Mouse (Mus musculus): ENCODE measurements around the gene Pygm. TPM values are rescaled to one million over a fixed set of nuclear protein-coding genes. Genes with fewer than 3 reads are reported as not detected.
A peak's percentile ranks its signal among the peaks of the same experiment; 100 is the strongest.

Gene Pygm
- polyA plus RNA-seq, 1 experiment from 2014 or later = 2.3 TPM

GRCm38 (mm10) chr19:6376643-6377042, 7.6 kb upstream of the Pygm start:
- Histone ChIP-seq H3K27me3 (no peaks in the 10 kb centered on the region), H3K9me3 (no peaks in the 10 kb centered on the region), H3K4me1 (no peaks in the 10 kb centered on the region), H3K9ac (replicated peaks) (no peak overlapping the region), H3K4me2 (replicated peaks) (no peak overlapping the region), H3K4me3 (no peak overlapping the region), H3K36me3 (peaks cover 75% of the 10 kb centered on the region), H3K27ac (replicated peaks) (no peak overlapping the region)
- WGBS = 85% methylated on average over 2 of the region's 2 CpGs
- no peak for ATAC-seq (ENCODE audit: low FRiP score, low read depth)

GRCm38 (mm10) chr19:6377327-6378040, 6.7 kb upstream of the Pygm start:
- Histone ChIP-seq H3K27ac (replicated peaks) (peak overlapping the region; percentile 52), H3K27me3 (no peaks in the 10 kb centered on the region), H3K9me3 (no peaks in the 10 kb centered on the region), H3K4me3 (no peak overlapping the region), H3K9ac (replicated peaks) (no peak overlapping the region), H3K4me1 (no peaks in the 10 kb centered on the region), H3K4me2 (replicated peaks) (no peak overlapping the region), H3K36me3 (peaks cover 66% of the 10 kb centered on the region)
- ATAC-seq (ENCODE audit: low FRiP score, low read depth) = no peak
- WGBS = 55% methylated on average over 11 of the region's 11 CpGs

GRCm38 (mm10) chr19:6380411-6381166, 3.6 kb upstream of the Pygm start:
- H3K4me2 ChIP-seq (replicated peaks) = no peak overlapping the region
- H3K4me3 ChIP-seq = no peak overlapping the region
- H3K9ac ChIP-seq (replicated peaks) = no peak overlapping the region
- WGBS = 92% methylated on average over 9 of the region's 9 CpGs
- peaks cover 14% of the 10 kb centered on the region for H3K4me1 ChIP-seq
- no peak overlapping the region; the same call in 1 of the 2 replicates for H3K27ac ChIP-seq (replicated peaks)
- ATAC-seq (ENCODE audit: low FRiP score, low read depth) = no peak
- peaks cover 36% of the 10 kb centered on the region for H3K36me3 ChIP-seq
- H3K9me3 ChIP-seq = no peaks in the 10 kb centered on the region
- no peaks in the 10 kb centered on the region for H3K27me3 ChIP-seq

- Histone ChIP-seq H3K27ac (replicated peaks) (no peak overlapping the region), H3K36me3 (peaks cover 30% of the 10 kb centered on the region), H3K9ac (replicated peaks) (no peak overlapping the region), H3K4me1 (peaks cover 14% of the 10 kb centered on the region), H3K4me3 (no peak overlapping the region), H3K9me3 (no peaks in the 10 kb centered on the region), H3K27me3 (no peaks in the 10 kb centered on the region), H3K4me2 (replicated peaks) (no peak overlapping the region)
- WGBS = 95% methylated on average over 5 of the region's 5 CpGs
- no peak for ATAC-seq (ENCODE audit: low FRiP score, low read depth)
Measured at GRCm38 (mm10) chr19:6381238-6381637, 3.0 kb upstream of the Pygm start.

GRCm38 (mm10) chr19:6382323-6382924, 1.8 kb upstream of the Pygm start:
- Histone ChIP-seq H3K27me3 (no peaks in the 10 kb centered on the region), H3K4me1 (peaks cover 14% of the 10 kb centered on the region), H3K4me3 (no peak overlapping the region), H3K9me3 (no peaks in the 10 kb centered on the region), H3K4me2 (replicated peaks) (no peak overlapping the region), H3K36me3 (peaks cover 18% of the 10 kb centered on the region), H3K27ac (replicated peaks) (no peak overlapping the region), H3K9ac (replicated peaks) (no peak overlapping the region)
- 78% methylated on average over 4 of the region's 4 CpGs for WGBS
- no peak for ATAC-seq (ENCODE audit: low FRiP score, low read depth)

- H3K4me2 ChIP-seq (replicated peaks) = no peak overlapping the region
- no peak overlapping the region for H3K4me3 ChIP-seq
- peak overlapping the region; percentile 54 for H3K27ac ChIP-seq (replicated peaks)
- H3K4me1 ChIP-seq = peaks cover 14% of the 10 kb centered on the region
- no peaks in the 10 kb centered on the region for H3K27me3 ChIP-seq
- no peak overlapping the region; the same call in 1 of the 2 replicates for H3K9ac ChIP-seq (replicated peaks)
- WGBS = 30% methylated on average over 5 of the region's 5 CpGs
- no peaks in the 10 kb centered on the region for H3K9me3 ChIP-seq
- H3K36me3 ChIP-seq = peaks cover 8% of the 10 kb centered on the region
- ATAC-seq (ENCODE audit: low FRiP score, low read depth) = no peak
Measured at GRCm38 (mm10) chr19:6383470-6383869, 729 bp upstream of the Pygm start.

GRCm38 (mm10) chr19:6384954-6385353, 755 bp downstream of the Pygm start:
- Histone ChIP-seq H3K4me3 (no peak overlapping the region), H3K27me3 (peaks cover 6% of the 10 kb centered on the region), H3K4me1 (peaks cover 21% of the 10 kb centered on the region), H3K27ac (replicated peaks) (no peak overlapping the region), H3K9ac (replicated peaks) (no peak overlapping the region), H3K9me3 (no peaks in the 10 kb centered on the region), H3K36me3 (no peaks in the 10 kb centered on the region), H3K4me2 (replicated peaks) (no peak overlapping the region)
- no peak for ATAC-seq (ENCODE audit: low FRiP score, low read depth)
- WGBS = 83% methylated on average over 11 of the region's 11 CpGs

GRCm38 (mm10) chr19:6385419-6385818, 1.2 kb downstream of the Pygm start:
- no peak overlapping the region for H3K4me2 ChIP-seq (replicated peaks)
- peaks cover 23% of the 10 kb centered on the region for H3K4me1 ChIP-seq
- no peaks in the 10 kb centered on the region for H3K9me3 ChIP-seq
- no peak overlapping the region for H3K4me3 ChIP-seq
- no peak overlapping the region for H3K9ac ChIP-seq (replicated peaks)
- H3K27ac ChIP-seq (replicated peaks) = no peak overlapping the region
- no peak for ATAC-seq (ENCODE audit: low FRiP score, low read depth)
- no peaks in the 10 kb centered on the region for H3K36me3 ChIP-seq
- WGBS = 79% methylated on average over 5 of the region's 5 CpGs
- peaks cover 6% of the 10 kb centered on the region for H3K27me3 ChIP-seq

GRCm38 (mm10) chr19:6385821-6386220, 1.6 kb downstream of the Pygm start:
- no peak for ATAC-seq (ENCODE audit: low FRiP score, low read depth)
- Histone ChIP-seq H3K27ac (replicated peaks) (no peak overlapping the region), H3K4me1 (peaks cover 23% of the 10 kb centered on the region), H3K4me3 (no peak overlapping the region), H3K4me2 (replicated peaks) (no peak overlapping the region), H3K36me3 (no peaks in the 10 kb centered on the region), H3K27me3 (peaks cover 10% of the 10 kb centered on the region), H3K9me3 (no peaks in the 10 kb centered on the region), H3K9ac (replicated peaks) (no peak overlapping the region)
- 88% methylated on average over 7 of the region's 7 CpGs for WGBS

- Histone ChIP-seq H3K4me2 (replicated peaks) (no peak overlapping the region), H3K9ac (replicated peaks) (no peak overlapping the region), H3K36me3 (no peaks in the 10 kb centered on the region), H3K27me3 (peaks cover 12% of the 10 kb centered on the region), H3K9me3 (no peaks in the 10 kb centered on the region), H3K4me1 (peaks cover 23% of the 10 kb centered on the region), H3K4me3 (no peak overlapping the region), H3K27ac (replicated peaks) (no peak overlapping the region)
- WGBS = 69% methylated on average over 9 of the region's 9 CpGs
- ATAC-seq (ENCODE audit: low FRiP score, low read depth) = no peak
Measured at GRCm38 (mm10) chr19:6386234-6386633, 2.0 kb downstream of the Pygm start.

GRCm38 (mm10) chr19:6388006-6388405, 3.8 kb downstream of the Pygm start:
- Histone ChIP-seq H3K27ac (replicated peaks) (no peak overlapping the region), H3K27me3 (peaks cover 12% of the 10 kb centered on the region), H3K9ac (replicated peaks) (no peak overlapping the region), H3K4me3 (no peak overlapping the region), H3K9me3 (no peaks in the 10 kb centered on the region), H3K4me2 (replicated peaks) (no peak overlapping the region), H3K36me3 (no peaks in the 10 kb centered on the region), H3K4me1 (peaks cover 22% of the 10 kb centered on the region)
- 86% methylated on average over 13 of the region's 13 CpGs for WGBS
- ATAC-seq (ENCODE audit: low FRiP score, low read depth) = no peak

- ATAC-seq (ENCODE audit: low FRiP score, low read depth) = 0 out of 2 replicates have a peak, but pooled peaks have one; percentile 23
- Histone ChIP-seq H3K4me2 (replicated peaks) (peak overlapping the region; percentile 43), H3K36me3 (no peaks in the 10 kb centered on the region), H3K27ac (replicated peaks) (no peak overlapping the region), H3K27me3 (peaks cover 12% of the 10 kb centered on the region), H3K9me3 (no peaks in the 10 kb centered on the region), H3K4me3 (peak overlapping the region; percentile 24), H3K9ac (replicated peaks) (no peak overlapping the region), H3K4me1 (peaks cover 9% of the 10 kb centered on the region)
- WGBS = 6% methylated on average over 16 of the region's 16 CpGs
Measured at GRCm38 (mm10) chr19:6389803-6390202, 5.6 kb downstream of the Pygm start.
